Mouse (Mus musculus) embryo, embryonic 11 days (tissue): ENCODE results near the gene Sox9.

Source experiments
- DNase-seq: peaks from one replicate; pipeline ENCODE4 v3.0.0-alpha.2; 2015

The Sox9 gene

GRCm38 (mm10) chr11:112801189-112801818, 19.3 kb downstream of the Sox9 start:
- DNase-seq: peak; percentile 57

- no peak for DNase-seq
These were observed 25.9 kb downstream of the Sox9 start for GRCm38 (mm10) chr11:112807838-112808506.

GRCm38 (mm10) chr11:112810447-112811151, 28.6 kb downstream of the Sox9 start:
- DNase-seq: peak; percentile 45

GRCm38 (mm10) chr11:112811152-112811871, 29.3 kb downstream of the Sox9 start:
- DNase-seq: peak; percentile 88

- peak; percentile 52 for DNase-seq
These were observed 36.0 kb downstream of the Sox9 start for GRCm38 (mm10) chr11:112817829-112818650.

- DNase-seq: peak; percentile 26
These were observed 36.7 kb downstream of the Sox9 start for GRCm38 (mm10) chr11:112818651-112819270.

GRCm38 (mm10) chr11:112821536-112821935, 39.5 kb downstream of the Sox9 start:
- DNase-seq: no peak

GRCm38 (mm10) chr11:112824146-112824545, 42.1 kb downstream of the Sox9 start:
- DNase-seq: no peak

GRCm38 (mm10) chr11:112826193-112827043, 44.4 kb downstream of the Sox9 start:
- DNase-seq: peak; percentile 62

GRCm38 (mm10) chr11:112827044-112827347, 45.0 kb downstream of the Sox9 start:
- DNase-seq: peak; percentile 68

- DNase-seq: no peak
These were observed 46.7 kb downstream of the Sox9 start for GRCm38 (mm10) chr11:112828553-112829287.

- DNase-seq: no peak
These were observed 52.4 kb downstream of the Sox9 start for GRCm38 (mm10) chr11:112834245-112835005.

GRCm38 (mm10) chr11:112835468-112836092, 53.6 kb downstream of the Sox9 start:
- peak; percentile 33 for DNase-seq
